Mouse (Mus musculus) intestine, embryonic 15.5 days (tissue): ENCODE results near the gene Kdelr1. TPM values are rescaled to one million over a fixed set of nuclear protein-coding genes. Genes with fewer than 3 reads are reported as not detected.

ENCODE experiments used
- ATAC-seq: fragments of 200-750 bp; cut with Nextera tagmentation; 2 replicates; pipeline ENCODE4 v1.8.0; 2017; ENCODE audit warnings: moderate TSS enrichment, moderate library complexity
- H3K27ac ChIP-seq: fragments of 300-500 bp; sonication (generic); 2 replicates; pipeline ENCODE4 v1.5.1; 2015; ENCODE audit warnings: mild to moderate bottlenecking, inconsistent platforms
- H3K27me3 ChIP-seq: fragments of 300-500 bp; sonication (generic); replicated peaks from 2 replicates; pipeline ENCODE4 v1.6.1; 2015; ENCODE audit warnings: inconsistent platforms
- H3K36me3 ChIP-seq: fragments of 300-500 bp; sonication (generic); 2 replicates; pipeline ENCODE4 v1.6.1; 2015; ENCODE audit warnings: inconsistent platforms
- H3K4me1 ChIP-seq: fragments of 300-500 bp; sonication (generic); replicated peaks from 2 replicates; pipeline ENCODE4 v1.6.1; 2015; ENCODE audit warnings: inconsistent platforms
- H3K4me2 ChIP-seq: fragments of 300-500 bp; sonication (generic); replicated peaks from 2 replicates; pipeline ENCODE4 v1.6.1; 2015; ENCODE audit warnings: mild to moderate bottlenecking, inconsistent platforms
- H3K4me3 ChIP-seq: fragments of 300-500 bp; sonication (generic); replicated peaks from 2 replicates; pipeline ENCODE4 v1.5.1; 2015; ENCODE audit warnings: inconsistent platforms
- H3K9ac ChIP-seq: fragments of 300-500 bp; sonication (generic); 2 replicates; pipeline ENCODE4 v1.6.1; 2015; ENCODE audit warnings: inconsistent platforms
- H3K9me3 ChIP-seq: fragments of 300-500 bp; sonication (generic); 2 replicates; pipeline ENCODE4 v1.6.1; 2016; ENCODE audit warnings: inconsistent platforms
- WGBS: fragments of 180-500 bp; shearing (Covaris S2); methylation state at CpG from one replicate; pipeline ENCODE4 v1.1.7; 2015; 5-methylcytosine and 5-hydroxymethylcytosine counted together
- polyA plus RNA-seq: library from polyadenylated mRNA; unstranded; fragments of >200 nt; fragmentation: Nextera tagmentation; extraction: Ambion mirVana; gene quantifications from 2 replicates; pipeline ENCODE4 v1.2.1, GENCODE M21; 2015

Gene Kdelr1
- polyA plus RNA-seq, 1 experiment from 2014 or later = 70.8 TPM

GRCm38 (mm10) chr7:45853089-45853488 is 19.5 kb upstream of the Kdelr1 start:
- WGBS = 84% methylated on average over 12 of the region's 12 CpGs
- no peak for ATAC-seq
- peaks cover 20% of the 10 kb centered on the region for H3K4me1 ChIP-seq
- no peaks in the 10 kb centered on the region for H3K9me3 ChIP-seq
- no peak overlapping the region for H3K4me3 ChIP-seq
- no peak overlapping the region for H3K27ac ChIP-seq
- no peak overlapping the region for H3K9ac ChIP-seq
- no peaks in the 10 kb centered on the region for H3K36me3 ChIP-seq
- H3K27me3 ChIP-seq = no peaks in the 10 kb centered on the region; the same call in 1 of the 2 replicates
- no peak overlapping the region for H3K4me2 ChIP-seq

GRCm38 (mm10) chr7:45856950-45857901 is 15.3 kb upstream of the Kdelr1 start:
- WGBS = 9% methylated on average over 30 of the region's 30 CpGs
- Histone ChIP-seq H3K27ac (no peak overlapping the region), H3K4me2 (peak overlapping the region; percentile 73), H3K4me1 (peaks cover 17% of the 10 kb centered on the region), H3K4me3 (peak overlapping the region; percentile 29), H3K9ac (0 out of 2 replicates have a peak overlapping the region, but pooled peaks have one; percentile 8), H3K27me3 (no peaks in the 10 kb centered on the region; the same call in 1 of the 2 replicates), H3K36me3 (no peaks in the 10 kb centered on the region), H3K9me3 (no peaks in the 10 kb centered on the region)
- ATAC-seq = peak; percentile 46

DNA sequence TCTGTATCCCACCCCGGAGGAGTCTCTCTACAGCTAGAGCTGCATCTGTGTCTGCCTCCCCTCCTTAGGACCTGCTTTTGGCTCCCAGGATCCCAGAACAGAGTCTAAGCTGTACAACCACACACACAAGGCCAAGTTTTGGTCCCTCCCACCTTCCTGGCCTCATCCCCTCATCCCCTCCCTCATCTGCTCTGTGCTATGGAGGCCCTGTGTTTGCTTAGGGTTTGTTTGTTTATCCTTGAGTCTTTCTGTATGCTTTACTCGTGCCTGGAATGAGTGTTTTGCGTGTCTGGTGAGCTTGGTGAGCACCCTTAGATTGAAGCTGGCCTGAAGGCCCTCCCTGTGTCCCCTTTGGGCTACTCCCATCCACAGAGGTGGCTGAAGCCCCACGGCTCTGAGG is 13.6 kb upstream of the Kdelr1 start:
- WGBS = 37% methylated on average over 4 of the region's 4 CpGs
- no peak overlapping the region for H3K9ac ChIP-seq
- H3K4me3 ChIP-seq = no peak overlapping the region
- H3K9me3 ChIP-seq = no peaks in the 10 kb centered on the region
- H3K4me2 ChIP-seq = no peak overlapping the region
- H3K27ac ChIP-seq = no peak overlapping the region
- H3K36me3 ChIP-seq = no peaks in the 10 kb centered on the region
- peaks cover 17% of the 10 kb centered on the region for H3K4me1 ChIP-seq
- no peaks in the 10 kb centered on the region; the same call in 1 of the 2 replicates for H3K27me3 ChIP-seq
- peak; percentile 52 for ATAC-seq

GRCm38 (mm10) chr7:45862804-45863203 is 9.8 kb upstream of the Kdelr1 start:
- 84% methylated on average over 7 of the region's 7 CpGs for WGBS
- no peaks in the 10 kb centered on the region for H3K9me3 ChIP-seq
- no peak overlapping the region for H3K9ac ChIP-seq
- H3K4me1 ChIP-seq = peaks cover 13% of the 10 kb centered on the region
- H3K27ac ChIP-seq = no peak overlapping the region
- ATAC-seq = no peak
- no peaks in the 10 kb centered on the region for H3K36me3 ChIP-seq
- no peak overlapping the region for H3K4me2 ChIP-seq
- H3K27me3 ChIP-seq = 0 out of 2 replicates have a peak, but pooled peaks cover 3% of the 10 kb centered on the region
- no peak overlapping the region for H3K4me3 ChIP-seq

DNA sequence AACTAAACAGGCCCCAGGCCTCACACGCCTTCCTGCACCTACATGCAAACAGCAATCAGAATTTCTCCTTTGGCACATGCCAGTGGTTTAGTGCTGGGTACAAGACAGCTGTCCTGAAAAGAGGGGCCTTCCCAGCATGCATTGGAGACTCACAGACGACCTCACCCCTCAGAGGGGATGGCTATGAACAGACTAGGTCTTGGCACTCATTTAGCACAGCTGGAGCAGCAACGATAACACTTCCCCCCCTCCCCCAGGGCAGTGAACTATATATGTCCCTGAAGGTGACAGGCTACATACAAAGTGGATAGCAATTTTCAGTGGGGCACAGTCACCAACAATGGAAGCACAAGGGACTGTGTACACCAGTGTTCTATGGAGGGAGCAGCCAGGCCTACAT is 8.1 kb upstream of the Kdelr1 start:
- peaks cover 19% of the 10 kb centered on the region for H3K4me1 ChIP-seq
- H3K9ac ChIP-seq = no peak overlapping the region
- no peaks in the 10 kb centered on the region for H3K36me3 ChIP-seq
- peaks cover 7% of the 10 kb centered on the region for H3K27me3 ChIP-seq
- H3K4me2 ChIP-seq = no peak overlapping the region
- H3K4me3 ChIP-seq = no peak overlapping the region
- no peaks in the 10 kb centered on the region for H3K9me3 ChIP-seq
- WGBS = 62% methylated on average over 3 of the region's 3 CpGs
- no peak overlapping the region for H3K27ac ChIP-seq
- no peak for ATAC-seq

GRCm38 (mm10) chr7:45865925-45866910 is 6.4 kb upstream of the Kdelr1 start:
- H3K4me1 ChIP-seq = peaks cover 35% of the 10 kb centered on the region
- H3K9me3 ChIP-seq = no peaks in the 10 kb centered on the region
- H3K4me3 ChIP-seq = peak overlapping the region; percentile 76
- H3K9ac ChIP-seq = peak overlapping the region; percentile 80
- under 1% methylated on average over 117 of the region's 117 CpGs for WGBS
- peak overlapping the region; percentile 82 for H3K27ac ChIP-seq
- H3K4me2 ChIP-seq = peak overlapping the region; percentile 90
- ATAC-seq = peak; percentile 84
- H3K36me3 ChIP-seq = no peaks in the 10 kb centered on the region
- H3K27me3 ChIP-seq = peaks cover 23% of the 10 kb centered on the region

DNA sequence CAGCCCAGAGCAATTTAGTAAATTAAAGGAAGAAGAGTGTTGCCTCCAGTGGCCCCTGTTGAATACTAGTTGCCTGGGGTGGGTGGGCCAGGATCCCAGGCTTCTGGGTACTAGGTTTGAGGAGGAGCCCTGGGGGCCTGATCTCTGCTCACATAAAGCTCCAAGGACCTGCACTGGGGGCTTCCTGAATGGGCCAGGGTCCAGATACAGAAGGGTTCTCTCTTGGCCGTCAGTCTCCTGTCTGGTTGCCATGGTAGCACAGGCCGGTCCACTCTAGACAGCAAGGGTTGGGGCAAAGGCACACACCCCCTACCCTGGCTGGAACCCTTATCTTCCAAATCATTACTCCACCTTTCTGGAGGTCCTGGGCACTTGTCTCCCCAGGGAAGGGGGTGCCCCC is 4.7 kb upstream of the Kdelr1 start:
- Histone ChIP-seq H3K9me3 (no peaks in the 10 kb centered on the region), H3K4me3 (no peak overlapping the region), H3K27me3 (peaks cover 28% of the 10 kb centered on the region), H3K4me1 (peaks cover 35% of the 10 kb centered on the region), H3K9ac (no peak overlapping the region), H3K36me3 (no peaks in the 10 kb centered on the region), H3K4me2 (peak overlapping the region; percentile 37), H3K27ac (no peak overlapping the region)
- no peak for ATAC-seq
- WGBS = 27% methylated on average over 2 of the region's 2 CpGs

DNA sequence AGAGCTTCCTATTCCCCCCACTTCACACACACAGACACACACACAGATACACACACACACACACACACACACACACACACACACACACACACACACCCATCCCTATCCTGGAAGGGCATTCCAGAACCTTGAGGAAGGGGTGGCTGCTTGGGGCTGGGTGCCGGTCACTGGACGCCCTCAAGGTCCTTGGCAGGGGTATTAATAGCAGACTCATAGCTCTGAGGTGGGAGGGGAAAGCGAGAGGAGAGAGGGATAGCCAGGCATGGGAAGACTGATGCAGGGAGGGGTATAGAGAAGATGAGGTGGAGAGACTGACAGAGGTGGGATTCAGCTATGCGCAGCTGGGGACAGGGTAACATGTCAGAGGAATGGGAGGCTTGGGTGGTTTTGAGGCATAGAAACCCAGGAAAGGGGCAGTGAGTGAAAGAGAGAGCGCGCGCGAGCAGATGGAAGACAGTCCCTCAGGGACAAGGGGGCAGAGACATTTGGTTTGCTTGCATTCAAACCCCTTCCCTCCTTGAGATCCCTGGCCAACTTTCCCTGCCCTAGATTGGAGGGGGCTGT is 3.4 kb upstream of the Kdelr1 start:
- H3K27me3 ChIP-seq = peaks cover 28% of the 10 kb centered on the region
- WGBS = 18% methylated on average over 8 of the region's 8 CpGs
- peak overlapping the region; percentile 24 for H3K4me3 ChIP-seq
- no peaks in the 10 kb centered on the region for H3K9me3 ChIP-seq
- no peak for ATAC-seq
- H3K9ac ChIP-seq = peak overlapping the region; percentile 4; the same call in 1 of the 2 replicates
- H3K36me3 ChIP-seq = no peaks in the 10 kb centered on the region
- H3K4me2 ChIP-seq = peak overlapping the region; percentile 60
- H3K27ac ChIP-seq = no peak overlapping the region
- peaks cover 41% of the 10 kb centered on the region for H3K4me1 ChIP-seq

DNA sequence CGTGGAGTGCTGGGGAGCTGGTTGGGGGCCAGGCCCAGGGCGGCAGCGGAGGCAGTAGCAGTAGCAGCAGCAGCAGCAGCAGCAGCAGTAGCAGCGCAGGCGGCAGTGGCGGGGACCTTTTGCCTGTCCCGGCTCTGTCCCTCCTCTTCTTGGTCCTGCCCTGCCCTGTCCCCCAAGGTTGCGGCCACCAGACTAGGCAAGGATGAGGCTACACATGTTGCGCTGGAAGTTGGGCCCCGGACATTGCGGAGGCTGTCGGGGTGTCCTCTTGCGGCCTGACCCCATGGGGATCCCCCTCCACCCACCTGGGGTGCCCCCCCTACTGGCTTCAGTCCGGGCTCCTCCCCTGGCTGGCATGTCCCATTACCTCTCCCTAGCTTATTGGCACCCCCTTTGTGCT is 2.8 kb upstream of the Kdelr1 start:
- Histone ChIP-seq H3K4me2 (peak overlapping the region; percentile 60), H3K9me3 (no peaks in the 10 kb centered on the region), H3K4me1 (peaks cover 47% of the 10 kb centered on the region), H3K27ac (no peak overlapping the region), H3K36me3 (peaks cover 3% of the 10 kb centered on the region; the same call in 1 of the 2 replicates), H3K4me3 (peak overlapping the region; percentile 24), H3K9ac (peak overlapping the region; percentile 4; the same call in 1 of the 2 replicates), H3K27me3 (peaks cover 28% of the 10 kb centered on the region)
- ATAC-seq = no peak
- 8% methylated on average over 14 of the region's 14 CpGs for WGBS

GRCm38 (mm10) chr7:45870282-45871058 is 2.1 kb upstream of the Kdelr1 start:
- Histone ChIP-seq H3K4me1 (peaks cover 51% of the 10 kb centered on the region), H3K4me2 (peak overlapping the region; percentile 60), H3K9me3 (no peaks in the 10 kb centered on the region), H3K36me3 (peaks cover 5% of the 10 kb centered on the region), H3K27me3 (peaks cover 28% of the 10 kb centered on the region), H3K9ac (peak overlapping the region; percentile 20; the same call in 1 of the 2 replicates), H3K4me3 (peak overlapping the region; percentile 24), H3K27ac (no peak overlapping the region)
- no peak for ATAC-seq
- 2% methylated on average over 30 of the region's 30 CpGs for WGBS
